Mouse (Mus musculus): ENCODE results near the gene Card9.
A peak's percentile ranks its signal among the peaks of the same experiment; 100 is the strongest.

DNA sequence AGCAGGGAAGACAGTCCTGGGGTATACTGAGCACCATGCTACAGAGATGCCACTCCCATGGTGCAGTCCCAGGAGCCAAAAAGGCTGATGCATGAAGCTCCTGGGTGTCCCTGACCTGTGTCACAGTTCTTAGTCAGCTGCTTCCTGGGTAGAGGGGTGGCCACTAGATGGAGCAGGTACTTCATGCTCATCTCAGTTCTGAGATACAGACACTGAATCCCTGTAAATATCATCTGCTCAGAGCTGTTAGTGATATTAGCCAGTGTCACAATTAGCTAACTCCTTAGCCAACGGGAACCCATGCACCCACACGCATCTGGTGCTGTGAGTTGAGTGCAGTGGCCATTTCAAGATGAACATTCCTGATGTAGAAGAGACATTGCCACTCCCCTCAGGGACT, 35.8 kb downstream of the Card9 start:
- TF ChIP-seq CTCF (IDR thresholded peaks at IDR 0.05; ENCODE audit: insufficient read depth, low read length) (peak; percentile 42; the same call in 1 of the 2 replicates), POLR2A (IDR thresholded peaks at IDR 0.05; ENCODE audit: borderline replicate concordance, extremely low read depth, low read depth, low read length) (no peak)

All from lung, adult 2 months (tissue).